Mouse (Mus musculus) embryonic facial prominence, embryonic 15.5 days (tissue): ENCODE data around the gene Cyfip2. TPM values are rescaled to one million over a fixed set of nuclear protein-coding genes. Genes with fewer than 3 reads are reported as not detected.

Experiments
- ATAC-seq: fragments of 200-750 bp; cut with Nextera tagmentation; 2 replicates; pipeline ENCODE4 v1.8.0; 2017; ENCODE audit warnings: low read depth, moderate TSS enrichment; ENCODE audit not compliant: insufficient number of reproducible peaks, low FRiP score, low TSS enrichment
- H3K27ac ChIP-seq: fragments of 300-500 bp; sonication (generic); replicated peaks from 2 replicates; pipeline ENCODE4 v1.5.1; 2015; ENCODE audit warnings: mild to moderate bottlenecking, inconsistent platforms
- H3K27me3 ChIP-seq: fragments of 300-500 bp; sonication (generic); 2 replicates; pipeline ENCODE4 v1.6.1; 2015; ENCODE audit warnings: inconsistent platforms
- H3K36me3 ChIP-seq: fragments of 300-500 bp; sonication (generic); 2 replicates; pipeline ENCODE4 v1.6.1; 2015; ENCODE audit warnings: mild to moderate bottlenecking, inconsistent platforms
- H3K4me1 ChIP-seq: fragments of 300-500 bp; sonication (generic); 2 replicates; pipeline ENCODE4 v1.6.1; 2015; ENCODE audit warnings: inconsistent platforms
- H3K4me2 ChIP-seq: fragments of 300-500 bp; sonication (generic); replicated peaks from 2 replicates; pipeline ENCODE4 v1.6.1; 2015; ENCODE audit warnings: mild to moderate bottlenecking, inconsistent platforms
- H3K4me3 ChIP-seq: fragments of 300-500 bp; sonication (generic); replicated peaks from 2 replicates; pipeline ENCODE4 v1.5.1; 2015; ENCODE audit warnings: mild to moderate bottlenecking, inconsistent platforms
- H3K9ac ChIP-seq: fragments of 300-500 bp; sonication (generic); 2 replicates; pipeline ENCODE4 v1.6.1; 2015; ENCODE audit warnings: inconsistent platforms
- H3K9me3 ChIP-seq: fragments of 300-500 bp; sonication (generic); replicated peaks from 2 replicates; pipeline ENCODE4 v1.6.1; 2016; ENCODE audit warnings: inconsistent platforms
- WGBS: fragments of 180-500 bp; shearing (Covaris S2); methylation state at CpG from one replicate; pipeline ENCODE4 v1.1.7; 2015; 5-methylcytosine and 5-hydroxymethylcytosine counted together
- polyA plus RNA-seq: library from polyadenylated mRNA; unstranded; fragments of >200 nt; fragmentation: Nextera tagmentation; extraction: Ambion mirVana; gene quantifications from 2 replicates; pipeline ENCODE4 v1.2.1, GENCODE M21; 2015

Gene Cyfip2
- polyA plus RNA-seq, 1 experiment from 2014 or later, result 14.2 TPM

GRCm38 (mm10) chr11:46177246-46178043, 135.2 kb downstream of the Cyfip2 start:
- Histone ChIP-seq H3K27ac (peak overlapping the region; percentile 52; the same call in 1 of the 2 replicates), H3K36me3 (no peaks in the 10 kb centered on the region)

GRCm38 (mm10) chr11:46176155-46176554, 136.5 kb downstream of the Cyfip2 start:
- Histone ChIP-seq H3K36me3 (no peaks in the 10 kb centered on the region), H3K9ac (no peak overlapping the region), H3K9me3 (no peaks in the 10 kb centered on the region), H3K27me3 (no peaks in the 10 kb centered on the region), H3K4me3 (no peak overlapping the region), H3K4me2 (no peak overlapping the region), H3K27ac (no peak overlapping the region), H3K4me1 (no peaks in the 10 kb centered on the region)
- ATAC-seq, result no peak
- 81% methylated on average over 6 of the region's 6 CpGs for WGBS

More at GRCm38 (mm10) chr11:46177246-46178043, 135.2 kb downstream of the Cyfip2 start:
- ATAC-seq, result no peak
- WGBS, result 59% methylated on average over 10 of the region's 10 CpGs
- H3K9ac ChIP-seq, result no peak overlapping the region
- no peaks in the 10 kb centered on the region for H3K27me3 ChIP-seq
- H3K4me2 ChIP-seq, result no peak overlapping the region
- H3K4me3 ChIP-seq, result no peak overlapping the region
- no peaks in the 10 kb centered on the region for H3K9me3 ChIP-seq
- no peaks in the 10 kb centered on the region for H3K4me1 ChIP-seq

- H3K9ac ChIP-seq, result no peak overlapping the region
- ATAC-seq, result no peak
- no peak overlapping the region for H3K27ac ChIP-seq
- WGBS, result 74% methylated on average over 9 of the region's 9 CpGs
- no peaks in the 10 kb centered on the region for H3K9me3 ChIP-seq
- H3K4me2 ChIP-seq, result no peak overlapping the region
- H3K36me3 ChIP-seq, result no peaks in the 10 kb centered on the region
- H3K4me1 ChIP-seq, result no peaks in the 10 kb centered on the region
- H3K4me3 ChIP-seq, result no peak overlapping the region
- no peaks in the 10 kb centered on the region for H3K27me3 ChIP-seq
Observed at GRCm38 (mm10) chr11:46172128-46172527, 140.5 kb downstream of the Cyfip2 start.

GRCm38 (mm10) chr11:46169908-46170307, 142.8 kb downstream of the Cyfip2 start:
- WGBS, result 45% methylated on average over 3 of the region's 3 CpGs
- Histone ChIP-seq H3K4me1 (peaks cover 5% of the 10 kb centered on the region; the same call in 1 of the 2 replicates), H3K27me3 (peaks cover 9% of the 10 kb centered on the region; the same call in 1 of the 2 replicates), H3K4me3 (no peak overlapping the region), H3K27ac (no peak overlapping the region), H3K9ac (no peak overlapping the region), H3K9me3 (no peaks in the 10 kb centered on the region), H3K4me2 (no peak overlapping the region), H3K36me3 (no peaks in the 10 kb centered on the region)
- ATAC-seq, result no peak

- H3K27ac ChIP-seq, result no peak overlapping the region
Observed at GRCm38 (mm10) chr11:46168506-46168905, 144.2 kb downstream of the Cyfip2 start.

GRCm38 (mm10) chr11:46165866-46166585, 146.6 kb downstream of the Cyfip2 start, which contains the start of gene Nipal4:
Nipal4 (minus strand) TSS chr11:46166508.
- H3K36me3 ChIP-seq, result no peaks in the 10 kb centered on the region
- ATAC-seq, result peak; percentile 74; the same call in 1 of the 2 replicates
- no peaks in the 10 kb centered on the region for H3K9me3 ChIP-seq
- under 1% methylated on average over 40 of the region's 40 CpGs for WGBS
- peak within 1 kb of the TSS; percentile 45 for H3K9ac ChIP-seq
- peaks cover 13% of the 10 kb centered on the region; the same call in 1 of the 2 replicates for H3K27me3 ChIP-seq
- H3K4me1 ChIP-seq, result peaks cover 5% of the 10 kb centered on the region; the same call in 1 of the 2 replicates
- H3K27ac ChIP-seq, result 0 out of 2 replicates have a peak within 1 kb of the TSS, but pooled peaks have one; percentile 1
- peak within 1 kb of the TSS; percentile 96 for H3K4me2 ChIP-seq
- peak within 1 kb of the TSS; percentile 54 for H3K4me3 ChIP-seq

More at GRCm38 (mm10) chr11:46168506-46168905, 144.2 kb downstream of the Cyfip2 start:
- Histone ChIP-seq H3K4me2 (no peak overlapping the region), H3K9me3 (no peaks in the 10 kb centered on the region), H3K9ac (no peak overlapping the region), H3K36me3 (no peaks in the 10 kb centered on the region), H3K4me1 (peaks cover 5% of the 10 kb centered on the region; the same call in 1 of the 2 replicates), H3K4me3 (no peak overlapping the region), H3K27me3 (peaks cover 13% of the 10 kb centered on the region; the same call in 1 of the 2 replicates)
- 74% methylated on average over 7 of the region's 7 CpGs for WGBS
- no peak for ATAC-seq

- no peak overlapping the region for H3K9ac ChIP-seq
- no peaks in the 10 kb centered on the region for H3K9me3 ChIP-seq
- no peaks in the 10 kb centered on the region for H3K36me3 ChIP-seq
- no peak overlapping the region for H3K4me3 ChIP-seq
- H3K4me1 ChIP-seq, result no peaks in the 10 kb centered on the region
- H3K4me2 ChIP-seq, result no peak overlapping the region
- no peak for ATAC-seq
- no peak overlapping the region for H3K27ac ChIP-seq
- H3K27me3 ChIP-seq, result no peaks in the 10 kb centered on the region
Observed at GRCm38 (mm10) chr11:46157462-46157861, 155.2 kb downstream of the Cyfip2 start.

GRCm38 (mm10) chr11:46156945-46157344, 155.7 kb downstream of the Cyfip2 start:
- no peaks in the 10 kb centered on the region for H3K36me3 ChIP-seq
- no peaks in the 10 kb centered on the region for H3K27me3 ChIP-seq
- no peak overlapping the region for H3K4me2 ChIP-seq
- no peak overlapping the region for H3K9ac ChIP-seq
- no peak for ATAC-seq
- no peak overlapping the region for H3K27ac ChIP-seq
- no peaks in the 10 kb centered on the region for H3K4me1 ChIP-seq
- H3K9me3 ChIP-seq, result no peaks in the 10 kb centered on the region
- WGBS, result 90% methylated on average over 8 of the region's 8 CpGs
- no peak overlapping the region for H3K4me3 ChIP-seq

GRCm38 (mm10) chr11:46146619-46147018, 166.0 kb downstream of the Cyfip2 start:
- Histone ChIP-seq H3K4me2 (no peak overlapping the region), H3K27ac (no peak overlapping the region), H3K27me3 (no peaks in the 10 kb centered on the region), H3K9me3 (no peaks in the 10 kb centered on the region), H3K4me3 (no peak overlapping the region), H3K4me1 (no peaks in the 10 kb centered on the region), H3K36me3 (peaks cover 10% of the 10 kb centered on the region), H3K9ac (no peak overlapping the region)
- 92% methylated on average over 5 of the region's 5 CpGs for WGBS
- no peak for ATAC-seq

- Histone ChIP-seq H3K36me3 (peaks cover 17% of the 10 kb centered on the region), H3K9ac (no peak overlapping the region), H3K4me1 (no peaks in the 10 kb centered on the region), H3K27ac (no peak overlapping the region), H3K9me3 (no peaks in the 10 kb centered on the region), H3K27me3 (no peaks in the 10 kb centered on the region), H3K4me3 (no peak overlapping the region), H3K4me2 (no peak overlapping the region)
- no peak for ATAC-seq
- 85% methylated on average over 11 of the region's 11 CpGs for WGBS
Observed at GRCm38 (mm10) chr11:46145163-46145875, 167.3 kb downstream of the Cyfip2 start.
